Mouse (Mus musculus): ENCODE data around the gene Snx22. TPM values are rescaled to one million over a fixed set of nuclear protein-coding genes. Genes with fewer than 3 reads are reported as not detected.

The Snx22 gene
- total RNA-seq, 2 experiments from 2014 or later: 0.66 to 1.9 TPM

Other genes starting within 250 kb of the Snx22 start
- 10 to 100 TPM; 30.4 to 36.1 TPM for gene Zfp609, start 242.2 kb downstream of the Snx22 start, total RNA-seq (2021)
- 10 to 100 TPM; 18.0 to 21.8 TPM for gene Pclaf, start 179.5 kb downstream of the Snx22 start, total RNA-seq (2021)
- gene Trip4, start 160.9 kb downstream of the Snx22 start, total RNA-seq (2021): 10 to 100 TPM; 28.0 to 32.3 TPM
- gene Csnk1g1, start 160.8 kb downstream of the Snx22 start, total RNA-seq (2021): 10 to 100 TPM; 15.7 to 24.2 TPM
- gene Ppib, start 9.5 kb downstream of the Snx22 start, total RNA-seq (2021): 100 to 1,000 TPM; 364 to 402 TPM
- gene Snx1, start 56.9 kb upstream of the Snx22 start, total RNA-seq (2021): 10 to 100 TPM; 72.3 to 81.3 TPM
- 10 to 100 TPM; 89.9 to 97.4 TPM for gene Ciao2a, start 56.9 kb upstream of the Snx22 start, total RNA-seq (2021)
- 10 to 100 TPM in 1 of 2 experiments, 1 to 10 TPM in 1; 8.3 to 12.4 TPM for gene Dapk2, start 88.5 kb upstream of the Snx22 start, total RNA-seq (2021)